Mouse (Mus musculus): ENCODE results near the gene Defb28. TPM values are rescaled to one million over a fixed set of nuclear protein-coding genes. Genes with fewer than 3 reads are reported as not detected.

The Defb28 gene
- polyA plus RNA-seq (2016; fragmentation: Nextera tagmentation; extraction: Ambion mirVana): not detected in 2 replicates

GRCm38 (mm10) chr2:152517981-152518380, at the start of gene Defb28:
Gene Defb28 (plus strand): TSS chr2:152518255.
- 78% methylated on average over 4 of the region's 4 CpGs for WGBS
- Histone ChIP-seq H3K27ac (no peak within 1 kb of the TSS), H3K9me3 (no peaks in the 10 kb centered on the region), H3K4me3 (no peak within 1 kb of the TSS), H3K4me1 (no peaks in the 10 kb centered on the region), H3K36me3 (replicated peaks) (no peaks in the 10 kb centered on the region), H3K27me3 (ENCODE audit: poor library complexity, severe bottlenecking) (no peaks in the 10 kb centered on the region)
- DNase-seq (ENCODE audit: extremely low spot score, low spot score): no peak

- Histone ChIP-seq H3K27ac (no peak overlapping the region), H3K9me3 (no peaks in the 10 kb centered on the region), H3K4me1 (no peaks in the 10 kb centered on the region), H3K36me3 (replicated peaks) (no peaks in the 10 kb centered on the region), H3K27me3 (ENCODE audit: poor library complexity, severe bottlenecking) (no peaks in the 10 kb centered on the region), H3K4me3 (no peak overlapping the region)
- no peak for DNase-seq (ENCODE audit: extremely low spot score, low spot score)
- 39% methylated on average over 7 of the region's 7 CpGs for WGBS
Measured at GRCm38 (mm10) chr2:152470973-152471372, 47.1 kb upstream of the Defb28 start.

DNA sequence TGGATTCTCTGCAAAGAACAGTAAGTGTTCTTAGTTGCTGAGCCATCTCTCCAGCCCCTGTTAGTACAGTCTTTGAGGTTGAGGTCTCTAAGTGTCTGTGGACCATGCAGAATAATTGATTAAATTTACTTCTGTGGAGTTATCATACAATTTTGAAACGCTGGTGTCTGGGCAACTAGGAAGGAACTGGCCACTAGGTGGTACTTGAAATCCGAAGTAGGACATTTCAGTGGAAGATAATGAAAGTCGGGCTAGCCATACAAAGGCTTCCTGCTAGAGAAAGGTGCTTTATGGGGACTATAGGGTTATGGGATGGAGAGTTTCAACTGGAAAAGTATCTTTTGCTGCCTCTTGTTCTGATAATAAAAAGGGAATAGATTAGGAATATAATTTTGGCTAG, 45.6 kb upstream of the Defb28 start:
- no peaks in the 10 kb centered on the region for H3K9me3 ChIP-seq
- DNase-seq (ENCODE audit: extremely low spot score, low spot score): no peak
- 38% methylated on average over 3 of the region's 3 CpGs for WGBS
- H3K27ac ChIP-seq: no peak overlapping the region
- no peaks in the 10 kb centered on the region for H3K4me1 ChIP-seq
- H3K4me3 ChIP-seq: no peak overlapping the region
- H3K27me3 ChIP-seq (ENCODE audit: poor library complexity, severe bottlenecking): no peaks in the 10 kb centered on the region
- no peaks in the 10 kb centered on the region for H3K36me3 ChIP-seq (replicated peaks)

- DNase-seq (ENCODE audit: extremely low spot score, low spot score): no peak
- H3K27ac ChIP-seq: no peak within 1 kb of the TSS
- no peaks in the 10 kb centered on the region for H3K36me3 ChIP-seq (replicated peaks)
- WGBS: 71% methylated on average over 2 of the region's 2 CpGs
- H3K27me3 ChIP-seq (ENCODE audit: poor library complexity, severe bottlenecking): no peaks in the 10 kb centered on the region
- H3K4me3 ChIP-seq: no peak within 1 kb of the TSS
- H3K9me3 ChIP-seq: no peaks in the 10 kb centered on the region
- H3K4me1 ChIP-seq: no peaks in the 10 kb centered on the region
Measured at GRCm38 (mm10) chr2:152476763-152477162, 41.3 kb upstream of the Defb28 start, which contains the start of gene Defb20. Gene Defb20 (plus strand): TSS chr2:152477063.

GRCm38 (mm10) chr2:152480881-152481280, 37.2 kb upstream of the Defb28 start:
- Histone ChIP-seq H3K27me3 (ENCODE audit: poor library complexity, severe bottlenecking) (no peaks in the 10 kb centered on the region), H3K4me1 (no peaks in the 10 kb centered on the region; the same call in 1 of the 2 replicates), H3K36me3 (replicated peaks) (no peaks in the 10 kb centered on the region), H3K4me3 (no peak overlapping the region), H3K9me3 (no peaks in the 10 kb centered on the region), H3K27ac (no peak overlapping the region)
- WGBS: 88% methylated on average over 3 of the region's 3 CpGs
- DNase-seq (ENCODE audit: extremely low spot score, low spot score): no peak

DNA sequence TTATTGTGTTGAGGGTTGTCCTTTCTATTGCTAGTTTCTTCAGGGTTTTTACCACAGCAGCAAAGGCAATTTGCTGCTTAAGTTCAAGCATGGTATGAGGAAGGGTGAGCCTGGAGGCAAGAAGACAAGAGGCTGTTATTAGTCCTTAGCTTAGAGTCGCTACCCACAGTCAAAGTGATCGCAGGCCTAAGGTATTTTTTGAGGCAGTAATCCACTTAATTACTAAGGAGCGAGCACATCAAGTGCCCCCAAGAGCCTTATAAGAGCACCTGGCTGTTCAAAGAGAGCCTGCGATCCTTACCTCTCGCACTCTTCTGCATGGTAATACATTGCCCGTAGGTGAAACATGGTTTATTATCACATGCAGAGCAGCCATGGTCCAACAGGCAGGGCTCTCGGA, 36.3 kb upstream of the Defb28 start:
- no peak overlapping the region for H3K27ac ChIP-seq
- 87% methylated on average over 7 of the region's 7 CpGs for WGBS

GRCm38 (mm10) chr2:152487024-152487423, 31.0 kb upstream of the Defb28 start:
- WGBS: 74% methylated on average over 2 of the region's 2 CpGs
- no peak for DNase-seq (ENCODE audit: extremely low spot score, low spot score)
- Histone ChIP-seq H3K27me3 (ENCODE audit: poor library complexity, severe bottlenecking) (no peaks in the 10 kb centered on the region), H3K9me3 (0 out of 2 replicates have a peak, but pooled peaks cover 2% of the 10 kb centered on the region), H3K27ac (no peak overlapping the region), H3K4me1 (no peaks in the 10 kb centered on the region; the same call in 1 of the 2 replicates), H3K4me3 (no peak overlapping the region), H3K36me3 (replicated peaks) (no peaks in the 10 kb centered on the region)

More for the DNA sequence above, 36.3 kb upstream of the Defb28 start:
- Histone ChIP-seq H3K9me3 (no peaks in the 10 kb centered on the region), H3K4me3 (no peak overlapping the region), H3K4me1 (no peaks in the 10 kb centered on the region; the same call in 1 of the 2 replicates), H3K27me3 (ENCODE audit: poor library complexity, severe bottlenecking) (no peaks in the 10 kb centered on the region), H3K36me3 (replicated peaks) (no peaks in the 10 kb centered on the region)
- DNase-seq (ENCODE audit: extremely low spot score, low spot score): no peak

- DNase-seq (ENCODE audit: extremely low spot score, low spot score): no peak
- Histone ChIP-seq H3K9me3 (0 out of 2 replicates have a peak, but pooled peaks cover 2% of the 10 kb centered on the region), H3K27me3 (ENCODE audit: poor library complexity, severe bottlenecking) (no peaks in the 10 kb centered on the region), H3K4me3 (no peak within 1 kb of the TSS), H3K36me3 (replicated peaks) (no peaks in the 10 kb centered on the region), H3K4me1 (no peaks in the 10 kb centered on the region; the same call in 1 of the 2 replicates), H3K27ac (no peak within 1 kb of the TSS)
Measured at GRCm38 (mm10) chr2:152490038-152490437, 28.0 kb upstream of the Defb28 start, which contains the start of gene Defb22. Gene Defb22 (minus strand): TSS chr2:152490138.

DNA sequence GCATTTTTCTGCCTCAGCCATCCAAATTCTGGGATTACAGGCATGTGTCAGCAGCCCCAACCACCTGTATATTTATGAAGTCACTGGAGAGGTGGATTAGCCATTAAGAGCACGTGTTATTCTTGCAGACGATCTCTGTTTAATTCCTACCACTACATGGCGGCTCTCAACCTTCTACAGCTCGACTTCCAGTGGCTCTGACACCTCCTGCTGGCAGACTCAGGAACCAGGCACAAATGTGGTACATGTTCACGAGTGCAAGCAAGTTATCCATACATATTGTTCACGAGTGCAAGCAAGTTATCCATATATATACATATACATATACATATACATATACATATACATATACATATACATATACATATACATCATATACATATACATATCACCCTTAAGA, 24.9 kb upstream of the Defb28 start:
- H3K27ac ChIP-seq: no peak overlapping the region
- 80% methylated on average over 6 of the region's 6 CpGs for WGBS
- DNase-seq (ENCODE audit: extremely low spot score, low spot score): no peak
- no peaks in the 10 kb centered on the region for H3K36me3 ChIP-seq (replicated peaks)
- no peaks in the 10 kb centered on the region for H3K27me3 ChIP-seq (ENCODE audit: poor library complexity, severe bottlenecking)
- H3K9me3 ChIP-seq: no peaks in the 10 kb centered on the region
- no peaks in the 10 kb centered on the region for H3K4me1 ChIP-seq
- no peak overlapping the region for H3K4me3 ChIP-seq

DNA sequence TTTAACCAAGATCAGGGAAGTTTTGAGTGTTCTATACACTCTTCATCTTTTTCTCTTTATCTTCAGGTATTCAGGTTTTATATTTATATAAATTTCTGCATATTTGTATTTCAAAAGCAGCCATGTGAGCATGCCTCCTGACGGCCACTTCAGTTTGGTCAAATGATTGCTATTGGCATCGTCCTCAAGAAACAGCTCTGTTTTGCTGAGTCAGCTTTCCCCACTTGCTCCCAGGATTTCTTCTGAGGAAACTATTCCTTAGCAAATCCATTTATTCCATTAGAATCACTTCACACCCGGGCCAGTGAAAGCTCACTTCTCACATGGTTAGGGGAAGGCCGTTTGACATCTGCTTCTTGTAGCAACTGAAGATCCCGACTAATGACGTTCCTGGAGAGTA, 20.0 kb upstream of the Defb28 start:
- Histone ChIP-seq H3K36me3 (replicated peaks) (no peaks in the 10 kb centered on the region), H3K27me3 (ENCODE audit: poor library complexity, severe bottlenecking) (no peaks in the 10 kb centered on the region), H3K27ac (no peak overlapping the region), H3K9me3 (no peaks in the 10 kb centered on the region), H3K4me1 (no peaks in the 10 kb centered on the region), H3K4me3 (no peak overlapping the region)
- WGBS: 88% methylated on average over 6 of the region's 6 CpGs
- no peak for DNase-seq (ENCODE audit: extremely low spot score, low spot score)

DNA sequence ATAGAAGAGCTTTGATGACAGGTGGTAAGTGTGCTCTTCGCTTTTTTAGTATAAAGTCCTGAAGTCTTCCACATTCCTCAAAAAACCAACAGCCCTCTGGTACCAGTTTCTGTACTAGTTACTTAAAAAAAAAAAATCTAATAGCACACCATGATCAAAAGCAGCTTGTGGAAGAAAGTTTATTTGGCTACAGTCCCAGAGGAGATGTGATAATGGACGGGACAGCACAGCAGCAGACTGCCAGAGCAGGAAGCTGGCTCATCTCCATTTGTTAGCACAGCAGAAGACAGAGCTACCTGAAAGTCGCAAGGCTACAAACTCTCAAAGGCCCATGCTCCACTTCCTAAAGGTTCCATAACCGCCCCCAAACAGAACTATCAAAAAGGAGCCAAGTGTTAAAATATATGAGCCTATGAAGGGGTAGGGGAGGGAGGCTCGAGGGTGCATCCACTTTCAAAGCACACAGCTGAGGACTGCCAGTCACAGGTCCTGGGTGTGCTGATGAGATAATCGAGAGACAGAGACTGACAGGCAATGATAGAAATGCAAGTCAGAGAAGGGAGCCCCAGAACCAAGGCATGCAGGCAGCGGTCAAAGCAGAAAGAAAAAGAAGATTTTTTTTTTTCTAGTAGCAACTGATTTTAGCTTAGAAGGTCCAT, 17.7 kb upstream of the Defb28 start:
- no peak for DNase-seq (ENCODE audit: extremely low spot score, low spot score)
- no peaks in the 10 kb centered on the region for H3K36me3 ChIP-seq (replicated peaks)
- H3K27ac ChIP-seq: no peak overlapping the region
- WGBS: 86% methylated on average over 7 of the region's 7 CpGs
- no peak overlapping the region for H3K4me3 ChIP-seq
- H3K9me3 ChIP-seq: no peaks in the 10 kb centered on the region
- H3K27me3 ChIP-seq (ENCODE audit: poor library complexity, severe bottlenecking): no peaks in the 10 kb centered on the region
- no peaks in the 10 kb centered on the region for H3K4me1 ChIP-seq

GRCm38 (mm10) chr2:152500863-152501229, 17.2 kb upstream of the Defb28 start:
- no peak overlapping the region for H3K27ac ChIP-seq
- no peaks in the 10 kb centered on the region for H3K9me3 ChIP-seq
- no peak for DNase-seq (ENCODE audit: extremely low spot score, low spot score)
- H3K4me3 ChIP-seq: no peak overlapping the region
- WGBS: 77% methylated on average over 6 of the region's 6 CpGs
- no peaks in the 10 kb centered on the region for H3K4me1 ChIP-seq
- no peaks in the 10 kb centered on the region for H3K36me3 ChIP-seq (replicated peaks)
- H3K27me3 ChIP-seq (ENCODE audit: poor library complexity, severe bottlenecking): no peaks in the 10 kb centered on the region

- 84% methylated on average over 2 of the region's 2 CpGs for WGBS
- no peaks in the 10 kb centered on the region for H3K36me3 ChIP-seq (replicated peaks)
Measured at GRCm38 (mm10) chr2:152503950-152504349, 14.1 kb upstream of the Defb28 start.

More at GRCm38 (mm10) chr2:152503950-152504349, 14.1 kb upstream of the Defb28 start:
- H3K4me1 ChIP-seq: no peaks in the 10 kb centered on the region
- no peak overlapping the region for H3K4me3 ChIP-seq
- H3K27ac ChIP-seq: no peak overlapping the region
- no peak for DNase-seq (ENCODE audit: extremely low spot score, low spot score)
- no peaks in the 10 kb centered on the region for H3K9me3 ChIP-seq
- H3K27me3 ChIP-seq (ENCODE audit: poor library complexity, severe bottlenecking): no peaks in the 10 kb centered on the region
